Mouse (Mus musculus): ENCODE measurements around the gene Zfp651. TPM values are rescaled to one million over a fixed set of nuclear protein-coding genes. Genes with fewer than 3 reads are reported as not detected.

Zfp651 gene
- polyA plus RNA-seq, 1 experiment, result 97.8 TPM

DNA sequence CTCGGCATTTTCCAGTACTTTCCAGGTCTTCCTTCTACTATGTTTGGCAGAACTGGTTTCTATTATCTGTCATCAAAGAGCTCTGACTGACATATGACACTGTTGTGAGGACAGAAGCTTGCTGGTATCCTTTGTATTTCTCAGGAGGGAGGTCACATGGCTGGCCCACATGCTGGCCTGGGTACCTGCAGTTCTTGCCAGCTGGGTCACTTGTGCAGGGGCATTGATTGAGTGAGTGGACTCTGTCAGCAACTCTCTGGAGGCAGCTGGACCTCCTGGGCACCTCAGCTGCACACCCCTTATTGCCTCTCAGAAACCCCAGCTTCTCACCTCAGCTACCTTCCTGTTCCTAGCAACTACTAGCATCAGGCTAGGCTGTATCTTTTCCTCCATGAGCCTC lies 48.4 kb downstream of the Zfp651 start:
- Histone ChIP-seq H3K4me1 (ENCODE audit: control insufficient read depth, insufficient read depth, low read length) (peaks cover 4% of the 10 kb centered on the region), H3K4me3 (ENCODE audit: insufficient read depth, low read length) (no peak overlapping the region), H3K27ac (ENCODE audit: insufficient read depth, low read length) (peak overlapping the region; percentile 65)
- TF ChIP-seq CTCF (IDR thresholded peaks at IDR 0.05; ENCODE audit: extremely low read depth, insufficient read depth, low read length) (no peak), POLR2A (IDR thresholded peaks at IDR 0.05; ENCODE audit: extremely low read depth, insufficient read depth, low read length) (no peak)

GRCm38 (mm10) chr9:121807947-121808346 lies 48.8 kb downstream of the Zfp651 start:
- TF ChIP-seq CTCF (IDR thresholded peaks at IDR 0.05; ENCODE audit: extremely low read depth, insufficient read depth, low read length) (no peak), POLR2A (IDR thresholded peaks at IDR 0.05; ENCODE audit: extremely low read depth, insufficient read depth, low read length) (no peak)
- peaks cover 4% of the 10 kb centered on the region for H3K4me1 ChIP-seq (ENCODE audit: control insufficient read depth, insufficient read depth, low read length)
- H3K4me3 ChIP-seq (ENCODE audit: insufficient read depth, low read length), result no peak overlapping the region
- peak overlapping the region; percentile 65 for H3K27ac ChIP-seq (ENCODE audit: insufficient read depth, low read length)

- TF ChIP-seq CTCF (IDR thresholded peaks at IDR 0.05; ENCODE audit: extremely low read depth, insufficient read depth, low read length), result no peak
- no peak for TF ChIP-seq POLR2A (IDR thresholded peaks at IDR 0.05; ENCODE audit: extremely low read depth, insufficient read depth, low read length)
- H3K27ac ChIP-seq (ENCODE audit: insufficient read depth, low read length), result peak overlapping the region; percentile 65
- peaks cover 4% of the 10 kb centered on the region for H3K4me1 ChIP-seq (ENCODE audit: control insufficient read depth, insufficient read depth, low read length)
- no peak overlapping the region for H3K4me3 ChIP-seq (ENCODE audit: insufficient read depth, low read length)
These were observed 49.4 kb downstream of the Zfp651 start for GRCm38 (mm10) chr9:121808511-121808910.

DNA sequence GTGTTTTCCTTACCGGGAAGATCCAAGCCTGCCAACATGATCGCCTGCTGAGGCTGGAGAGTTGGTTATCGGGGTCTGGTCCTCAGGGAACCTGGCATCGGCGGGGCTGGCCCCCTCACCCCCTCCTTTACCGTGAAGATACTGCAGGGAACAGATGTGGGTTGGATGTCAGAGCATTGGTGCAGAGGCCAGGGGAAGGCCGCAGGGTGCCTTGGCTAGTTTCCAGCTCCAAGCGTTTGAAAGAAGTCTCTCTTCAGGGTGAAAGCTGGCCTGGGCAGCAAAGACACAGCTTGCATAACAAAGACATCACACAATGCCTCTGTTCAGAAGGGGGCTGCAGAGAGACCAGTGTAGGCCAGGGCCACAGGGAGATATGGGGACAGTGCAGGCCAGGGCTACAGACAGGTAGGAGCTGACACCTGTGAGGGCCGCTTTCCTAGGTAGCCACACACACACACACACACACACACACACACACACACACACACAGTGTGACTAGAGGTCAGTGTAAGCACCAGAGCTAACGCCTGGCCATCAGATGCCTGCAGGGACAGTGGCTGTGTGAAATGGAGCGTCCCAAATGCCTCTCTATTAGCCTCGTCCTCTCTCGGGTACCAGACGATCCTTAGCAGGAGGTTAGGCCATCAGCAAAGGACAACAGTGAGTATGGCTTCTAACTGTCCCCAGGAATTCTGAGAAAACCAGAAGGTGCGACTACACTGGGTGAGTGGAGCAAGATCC lies 51.1 kb downstream of the Zfp651 start:
- Histone ChIP-seq H3K4me3 (ENCODE audit: insufficient read depth, low read length) (no peak overlapping the region), H3K27ac (ENCODE audit: insufficient read depth, low read length) (peak overlapping the region; percentile 83), H3K4me1 (ENCODE audit: control insufficient read depth, insufficient read depth, low read length) (peaks cover 4% of the 10 kb centered on the region)
- TF ChIP-seq POLR2A (IDR thresholded peaks at IDR 0.05; ENCODE audit: extremely low read depth, insufficient read depth, low read length) (no peak), CTCF (IDR thresholded peaks at IDR 0.05; ENCODE audit: extremely low read depth, insufficient read depth, low read length) (no peak)

- peaks cover 6% of the 10 kb centered on the region; the same call in 1 of the 2 replicates for H3K4me1 ChIP-seq (ENCODE audit: control insufficient read depth, insufficient read depth, low read length)
- TF ChIP-seq POLR2A (IDR thresholded peaks at IDR 0.05; ENCODE audit: extremely low read depth, insufficient read depth, low read length) (no peak), CTCF (IDR thresholded peaks at IDR 0.05; ENCODE audit: extremely low read depth, insufficient read depth, low read length) (no peak)
- H3K27ac ChIP-seq (ENCODE audit: insufficient read depth, low read length), result no peak overlapping the region
These were observed 56.1 kb downstream of the Zfp651 start for GRCm38 (mm10) chr9:121815183-121815582.

GRCm38 (mm10) chr9:121819073-121819770 lies 60.1 kb downstream of the Zfp651 start:
- H3K4me3 ChIP-seq (ENCODE audit: insufficient read depth, low read length), result no peak overlapping the region
- peak overlapping the region; percentile 82 for H3K27ac ChIP-seq (ENCODE audit: insufficient read depth, low read length)
- TF ChIP-seq POLR2A (IDR thresholded peaks at IDR 0.05; ENCODE audit: extremely low read depth, insufficient read depth, low read length) (no peak), CTCF (IDR thresholded peaks at IDR 0.05; ENCODE audit: extremely low read depth, insufficient read depth, low read length) (no peak)
- H3K4me1 ChIP-seq (ENCODE audit: control insufficient read depth, insufficient read depth, low read length), result peaks cover 9% of the 10 kb centered on the region; the same call in 1 of the 2 replicates

More at GRCm38 (mm10) chr9:121815183-121815582, 56.1 kb downstream of the Zfp651 start:
- no peak overlapping the region for H3K4me3 ChIP-seq (ENCODE audit: insufficient read depth, low read length)

DNA sequence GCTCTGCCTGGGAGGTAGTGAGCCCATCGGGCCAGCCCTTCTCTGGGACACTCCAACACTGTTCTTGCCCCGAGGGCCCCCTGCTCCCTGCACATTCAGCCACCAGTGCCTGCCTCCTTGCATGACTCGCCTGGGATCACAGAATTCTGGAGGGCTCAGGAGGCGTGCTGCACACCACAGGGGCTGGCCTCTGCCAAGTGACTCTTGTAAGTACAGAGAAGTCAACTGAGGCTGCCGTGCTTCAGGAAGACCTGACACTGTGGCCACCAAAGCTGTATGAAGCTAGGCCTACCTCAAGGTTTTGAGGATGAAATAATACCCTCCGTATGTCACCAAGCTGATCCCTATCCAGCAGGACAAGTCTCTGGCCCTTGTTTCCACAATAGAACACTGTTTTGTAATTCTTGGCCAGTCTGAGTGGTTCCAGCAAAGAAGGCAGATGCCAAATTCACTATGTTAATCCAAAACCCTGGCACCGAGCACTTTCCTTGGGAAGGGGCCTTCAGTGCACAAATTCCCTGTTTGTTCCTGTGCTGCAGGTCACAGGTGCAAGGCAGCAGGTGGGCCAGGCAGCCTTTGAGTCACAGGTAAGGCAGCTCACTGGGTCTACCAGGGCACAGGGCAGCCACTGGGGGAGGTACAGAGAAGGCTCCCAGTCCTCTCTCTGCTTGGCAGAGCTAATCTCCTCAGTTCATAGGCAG lies 60.8 kb downstream of the Zfp651 start:
- Histone ChIP-seq H3K4me1 (ENCODE audit: control insufficient read depth, insufficient read depth, low read length) (peaks cover 9% of the 10 kb centered on the region; the same call in 1 of the 2 replicates), H3K27ac (ENCODE audit: insufficient read depth, low read length) (peak overlapping the region; percentile 82), H3K4me3 (ENCODE audit: insufficient read depth, low read length) (no peak overlapping the region)
- TF ChIP-seq CTCF (IDR thresholded peaks at IDR 0.05; ENCODE audit: extremely low read depth, insufficient read depth, low read length), result no peak
- no peak for TF ChIP-seq POLR2A (IDR thresholded peaks at IDR 0.05; ENCODE audit: extremely low read depth, insufficient read depth, low read length)

GRCm38 (mm10) chr9:121820765-121821164 lies 61.6 kb downstream of the Zfp651 start:
- Histone ChIP-seq H3K27ac (ENCODE audit: insufficient read depth, low read length) (no peak overlapping the region), H3K4me1 (ENCODE audit: control insufficient read depth, insufficient read depth, low read length) (peaks cover 11% of the 10 kb centered on the region), H3K4me3 (ENCODE audit: insufficient read depth, low read length) (no peak overlapping the region)
- TF ChIP-seq CTCF (IDR thresholded peaks at IDR 0.05; ENCODE audit: extremely low read depth, insufficient read depth, low read length) (no peak), POLR2A (IDR thresholded peaks at IDR 0.05; ENCODE audit: extremely low read depth, insufficient read depth, low read length) (no peak)

Other genes with a start within 250 kb of the Zfp651 start
- gene Lyzl4, start 117.2 kb upstream of the Zfp651 start, polyA plus RNA-seq (2012; rRNA removed), result 1.6 and 1.7 TPM in 2 replicates
- gene Vipr1, start 116.6 kb upstream of the Zfp651 start, polyA plus RNA-seq (2012; rRNA removed), result 26.7 and 27.4 TPM in 2 replicates
- gene Sec22c, start 53.8 kb upstream of the Zfp651 start, polyA plus RNA-seq (2012; rRNA removed), result 13.9 and 15.4 TPM in 2 replicates
- 119 and 120 TPM in 2 replicates for gene Ss18l2, start 49.0 kb upstream of the Zfp651 start, polyA plus RNA-seq (2012; rRNA removed)
- 127 and 133 TPM in 2 replicates for gene Nktr, start 40.2 kb upstream of the Zfp651 start, polyA plus RNA-seq (2012; rRNA removed)
- gene Klhl40, start 18.3 kb downstream of the Zfp651 start, polyA plus RNA-seq (2012; rRNA removed), result 6.6 and 8.7 TPM in 2 replicates
- gene Hhatl, start 33.2 kb downstream of the Zfp651 start, polyA plus RNA-seq (2012; rRNA removed), result 21.2 and 22.4 TPM in 2 replicates
- gene Ccdc13, start 80.1 kb downstream of the Zfp651 start, polyA plus RNA-seq (2012; rRNA removed), result 11.8 and 13.4 TPM in 2 replicates
- 97.6 and 101 TPM in 2 replicates for gene Higd1a, start 99.0 kb downstream of the Zfp651 start, polyA plus RNA-seq (2012; rRNA removed)
- gene Ackr2, start 139.0 kb downstream of the Zfp651 start, polyA plus RNA-seq (2012; rRNA removed), result 4.7 and 5.7 TPM in 2 replicates
- gene Cyp8b1, start 157.0 kb downstream of the Zfp651 start, polyA plus RNA-seq (2012; rRNA removed), result not detected in 2 replicates
- 4.6 and 4.9 TPM in 2 replicates for gene Fam198a, start 191.7 kb downstream of the Zfp651 start, polyA plus RNA-seq (2012; rRNA removed)
- 30.0 and 31.4 TPM in 2 replicates for gene Pomgnt2, start 237.8 kb downstream of the Zfp651 start, polyA plus RNA-seq (2012; rRNA removed)